ENCODE assay signal across 8 mouse cellular contexts in genomic region chr4:134683008-134683407, GRCm38 (mm10). TPM values are rescaled to one million over a fixed set of nuclear protein-coding genes. Genes with fewer than 3 reads are reported as not detected.
DNase-seq lines count a peak whose midpoint lies in the region; ATAC-seq and TF ChIP-seq lines count a peak whose summit lies in the region.

No protein-coding gene starts in this region.

- H3K36me3 ChIP-seq in kidney, embryonic 14.5 days (ENCODE audit: control insufficient read depth, insufficient read depth, low read length) = no peaks in the 10 kb centered on the region
- no peaks in the 10 kb centered on the region for H3K36me3 ChIP-seq in heart, postnatal 0 days (replicated peaks; ENCODE audit: control insufficient read depth, insufficient read depth, low read length)

- TF ChIP-seq EP300 in heart, postnatal 0 days (IDR thresholded peaks at IDR 0.05; ENCODE audit: low read depth) = no peak

- 0 out of 2 replicates have a peak overlapping the region, but pooled peaks have one; percentile 3 for H3K4me2 ChIP-seq in kidney, embryonic 14.5 days (replicated peaks; ENCODE audit: low read depth, low read length)
- no peak overlapping the region for H3K4me2 ChIP-seq in heart, postnatal 0 days (ENCODE audit: low read depth, low read length)

- peak overlapping the region; percentile 6; the same call in 1 of the 2 replicates for H3K27ac ChIP-seq in kidney, embryonic 14.5 days (ENCODE audit: low read depth, low read length)
- peak overlapping the region; percentile 43; the same call in 1 of the 2 replicates for H3K27ac ChIP-seq in heart, postnatal 0 days (ENCODE audit: low read depth)

- no peak overlapping the region for H3K4me3 ChIP-seq in kidney, embryonic 14.5 days (ENCODE audit: low read length)
- H3K4me3 ChIP-seq in heart, postnatal 0 days (ENCODE audit: low read depth, low read length) = no peak overlapping the region

- no peak for TF ChIP-seq POLR2A in brain, embryonic 14.5 days (IDR thresholded peaks at IDR 0.05; ENCODE audit: borderline replicate concordance, extremely low read depth, insufficient read depth, insufficient read length, poor library complexity, severe bottlenecking)

- H3K27me3 ChIP-seq in kidney, embryonic 14.5 days (ENCODE audit: control insufficient read depth, insufficient read depth, low read length) = no peaks in the 10 kb centered on the region
- no peaks in the 10 kb centered on the region for H3K27me3 ChIP-seq in heart, postnatal 0 days (ENCODE audit: control insufficient read depth, insufficient read depth, low read length)

- H3K4me1 ChIP-seq in kidney, embryonic 14.5 days (ENCODE audit: control insufficient read depth, insufficient read depth, low read length) = peaks cover 29% of the 10 kb centered on the region
- H3K4me1 ChIP-seq in heart, postnatal 0 days (ENCODE audit: control insufficient read depth, insufficient read depth) = no peaks in the 10 kb centered on the region

- WGBS in kidney, embryonic 14.5 days = 8% methylated on average over 13 of the region's 13 CpGs
- 44% methylated on average over 13 of the region's 13 CpGs for WGBS in heart, postnatal 0 days

- no peaks in the 10 kb centered on the region for H3K9me3 ChIP-seq in kidney, embryonic 14.5 days (ENCODE audit: control insufficient read depth, low read length)
- 0 out of 2 replicates have a peak, but pooled peaks cover 6% of the 10 kb centered on the region for H3K9me3 ChIP-seq in heart, postnatal 0 days (replicated peaks; ENCODE audit: control insufficient read depth, low read length)

- no peak overlapping the region for H3K9ac ChIP-seq in kidney, embryonic 14.5 days (ENCODE audit: low read depth, low read length)
- H3K9ac ChIP-seq in heart, postnatal 0 days (replicated peaks; ENCODE audit: low read depth, low read length) = no peak overlapping the region

- no peak for TF ChIP-seq CTCF in brain, embryonic 14.5 days (IDR thresholded peaks at IDR 0.05; ENCODE audit: borderline replicate concordance, extremely low read depth, insufficient read depth, insufficient read length)
- TF ChIP-seq CTCF in heart, postnatal 0 days (IDR thresholded peaks at IDR 0.05; ENCODE audit: low read depth) = no peak

- ATAC-seq in kidney, embryonic 14.5 days (ENCODE audit: low FRiP score, low TSS enrichment) = no peak
- ATAC-seq in heart, postnatal 0 days (ENCODE audit: insufficient read depth, low read depth) = no peak

- no peak for DNase-seq in kidney, adult 9 months
- peak; percentile 58 for DNase-seq in brain, embryonic 14.5 days (ENCODE audit: low read depth)
- peak; percentile 26 for DNase-seq in heart, postnatal 0 days (ENCODE audit: low spot score)
- peak; percentile 62 to 81 for DNase-seq in lung, postnatal 4 days
- DNase-seq in urinary bladder, postnatal 14 days (ENCODE audit: low spot score) = no peak
- DNase-seq in spleen, postnatal 14 days (ENCODE audit: low spot score in 2 of 2) = no peak
- no peak for DNase-seq in layer of hippocampus, postnatal 10 days (ENCODE audit: low spot score in 2 of 2)

RNA-seq across cellular contexts. Expression of gene Man1c1, which starts 21.1 kb away (rescaled TPM):
- polyA plus RNA-seq in kidney, embryonic 14.5 days (2014; fragmentation: Nextera tagmentation; extraction: Ambion mirVana) = 3.8 and 5.3 TPM in 2 replicates
- polyA plus RNA-seq in brain, embryonic 14.5 days (2012; rRNA removed) = 5.0 and 10.7 TPM in 2 replicates
- 14.8 and 21.2 TPM in 2 replicates for total RNA-seq in heart, postnatal 0 days (2014; rRNA removed; ENCODE audit: low replicate concordance)
- polyA plus RNA-seq in heart, postnatal 0 days (2015; fragmentation: Nextera tagmentation; extraction: Ambion mirVana) = 3.8 TPM in 2 replicates
- 10 to 100 TPM; 14.2 to 16.3 TPM for total RNA-seq in layer of hippocampus, postnatal 10 days (2021)

Comparison
In these comparisons a context has a peak if more than half of its experiments do, and no peak if none do; other contexts are left out.
1. DNase-seq: peak in brain, embryonic 14.5 days (single experiment), heart, postnatal 0 days (single experiment) and lung, postnatal 4 days (2 of 2); none in kidney, adult 9 months (single experiment), urinary bladder, postnatal 14 days (single experiment), spleen, postnatal 14 days (0 of 2) and layer of hippocampus, postnatal 10 days (0 of 2).